Mouse (Mus musculus): ENCODE measurements around the gene Ms4a6c.
"Not testable (repeated sequence)": the region's sequence is repeated elsewhere in the genome, so short reads cannot be mapped to it uniquely, and the experiment has no call there.

Gene Ms4a6c

DNA sequence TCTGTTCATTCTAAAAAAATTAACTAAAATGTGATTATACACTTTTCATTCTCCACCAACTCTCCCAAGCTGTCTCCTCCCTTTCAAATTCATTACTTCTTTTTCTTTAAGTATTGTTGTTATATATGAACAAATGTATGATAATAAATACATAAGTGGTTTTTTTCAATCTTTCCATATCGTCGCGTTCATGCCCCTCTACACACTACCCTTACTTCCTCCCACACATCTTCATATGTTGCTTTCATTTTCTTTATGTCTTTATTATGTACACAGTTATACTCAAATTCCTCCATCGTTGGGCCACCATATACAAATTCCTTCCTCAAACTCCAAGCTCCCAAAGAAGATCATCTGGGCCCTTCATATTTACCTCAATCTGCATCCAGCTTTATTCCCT, 32.2 kb downstream of the Ms4a6c start:
- no peak for DNase-seq (ENCODE audit: low spot score)

DNA sequence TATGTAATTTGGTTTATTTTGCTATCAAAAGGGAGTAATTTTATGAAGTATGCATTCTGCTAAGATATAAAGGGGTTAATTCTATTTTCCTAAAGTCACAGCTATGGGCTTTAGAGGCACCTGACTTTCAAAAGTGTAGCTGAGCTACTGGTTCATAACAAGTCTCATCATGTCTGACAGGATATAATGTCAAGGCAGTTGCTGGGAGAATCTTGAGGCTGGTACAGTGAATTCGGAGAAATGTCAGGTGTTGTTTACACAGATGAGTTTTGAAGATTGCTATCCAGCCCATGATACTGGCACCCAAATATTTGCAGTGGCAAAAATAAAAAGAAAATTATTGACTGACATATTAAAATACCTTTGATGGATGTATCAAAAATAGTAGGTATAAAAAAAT, 35.7 kb downstream of the Ms4a6c start:
- no peak for DNase-seq (ENCODE audit: low spot score)

DNA sequence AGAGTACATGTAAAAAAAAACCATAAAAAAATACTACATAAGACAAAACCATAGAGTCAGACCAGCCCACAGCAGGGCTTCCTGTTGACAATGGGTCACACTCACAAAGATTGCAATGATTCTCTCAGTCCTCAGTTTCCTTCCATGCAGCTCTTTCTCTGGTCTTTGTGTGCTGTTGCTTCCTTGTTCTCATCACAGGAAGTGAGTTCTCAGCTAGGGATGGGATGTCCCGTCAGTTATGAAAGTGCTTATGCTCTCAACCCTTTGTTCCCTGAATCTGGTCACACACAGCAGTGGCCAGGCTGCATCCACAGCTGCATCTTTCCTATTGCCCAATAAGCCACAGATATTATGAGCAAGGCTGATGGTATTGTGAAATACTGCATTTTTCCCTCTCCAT, 44.3 kb downstream of the Ms4a6c start:
- no peak for DNase-seq (ENCODE audit: low spot score)

DNA sequence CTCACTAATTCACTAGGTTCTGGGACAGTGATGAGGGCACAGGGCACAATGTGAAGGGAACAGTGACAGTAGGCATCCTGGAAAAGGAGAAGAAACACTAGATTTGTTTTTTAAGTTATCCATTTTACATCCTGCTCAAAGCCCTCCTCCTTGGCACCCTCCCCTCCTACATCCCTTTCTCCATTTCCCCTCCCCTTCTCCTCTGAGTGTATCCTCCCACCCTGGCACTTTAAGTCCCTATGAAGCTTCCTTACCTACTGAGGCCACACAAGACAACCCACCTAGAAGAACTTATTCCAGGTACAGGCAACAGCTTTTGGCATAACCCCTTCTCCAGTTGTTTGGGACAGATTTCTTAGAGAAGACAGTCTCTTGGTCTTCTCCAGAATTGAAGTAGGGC, 47.1 kb downstream of the Ms4a6c start, which contains the start of gene Ms4a6b:
Ms4a6b (plus strand) TSS at position 267 of the 400 bp plus-strand sequence.
- no peak for DNase-seq (ENCODE audit: low spot score)

DNA sequence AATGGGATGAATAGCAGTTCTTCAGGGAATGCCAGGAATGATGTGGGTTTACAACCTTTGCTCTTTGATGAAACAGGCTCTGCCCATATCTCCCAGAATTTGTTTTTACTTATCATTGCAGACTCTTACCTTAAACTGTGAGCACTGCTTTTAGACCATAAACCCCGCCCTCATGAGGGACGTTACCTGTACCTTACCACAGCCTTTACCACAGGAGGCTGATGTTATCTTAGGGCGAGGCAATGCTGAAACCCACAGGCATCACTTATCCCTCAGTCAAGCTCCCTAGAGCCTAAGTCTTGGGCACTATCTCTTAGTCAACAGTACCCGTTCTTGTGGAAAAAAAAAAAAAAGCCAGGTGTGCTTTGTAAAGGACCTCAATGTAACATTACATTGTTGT, 47.7 kb downstream of the Ms4a6c start:
- DNase-seq (ENCODE audit: low spot score) = no peak

DNA sequence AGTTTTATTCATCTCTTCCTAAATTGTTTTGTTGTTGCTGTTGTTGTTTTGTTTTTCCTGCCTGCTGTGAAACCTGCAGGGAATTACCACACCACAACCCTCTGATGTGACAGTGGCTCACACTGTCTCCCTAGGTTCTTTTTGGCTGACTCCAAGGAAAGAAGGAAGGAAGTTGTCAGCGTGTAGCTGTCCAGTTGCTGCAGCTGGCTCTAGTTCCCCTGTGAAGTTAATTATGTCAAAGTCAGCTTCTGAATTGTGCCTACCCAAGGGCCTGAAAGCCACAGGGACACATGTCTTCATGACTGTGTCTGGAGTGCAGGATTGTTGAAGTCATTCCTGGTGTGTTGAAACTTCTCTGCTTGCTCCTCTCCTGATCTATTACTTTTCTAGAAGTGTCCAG, 48.2 kb downstream of the Ms4a6c start:
- not testable (repeated sequence) for DNase-seq (ENCODE audit: low spot score)

DNA sequence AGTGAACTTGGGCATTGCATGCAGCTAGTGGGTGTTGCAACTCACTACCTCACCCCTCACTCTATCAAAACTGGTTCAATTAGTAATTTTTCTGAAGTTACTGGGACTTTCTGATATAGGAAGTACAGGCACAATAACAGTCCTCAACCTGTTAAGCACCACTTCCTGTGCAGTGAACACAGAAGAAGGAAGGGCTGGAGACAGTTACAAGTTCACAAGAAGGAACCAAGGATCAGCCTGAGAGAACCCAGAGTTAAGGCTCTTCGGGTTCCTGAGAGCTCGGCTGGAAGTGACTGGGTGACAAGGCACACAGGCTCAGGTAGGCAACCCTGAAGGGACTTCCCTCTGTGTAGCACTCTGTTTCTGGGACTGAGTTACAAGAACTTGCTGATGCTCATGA, 49.2 kb downstream of the Ms4a6c start:
- not testable (repeated sequence) for DNase-seq (ENCODE audit: low spot score)

DNA sequence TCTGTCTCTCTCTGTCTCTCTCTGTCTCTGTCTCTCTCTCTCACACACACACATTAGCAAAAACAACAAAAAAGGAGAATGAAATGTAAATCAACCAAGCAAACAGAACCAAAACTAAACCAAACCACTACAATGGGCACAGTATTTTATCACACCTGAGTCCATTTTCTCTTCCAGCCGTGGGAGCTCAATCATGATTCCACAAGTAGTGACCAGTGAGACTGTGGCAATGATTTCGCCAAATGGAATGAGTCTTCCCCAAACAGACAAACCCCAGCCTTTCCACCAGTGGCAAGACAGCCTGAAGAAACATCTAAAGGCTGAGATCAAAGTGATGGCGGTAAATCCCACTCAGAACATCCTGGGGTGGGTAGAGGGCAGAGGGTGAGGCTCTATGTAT, 51.0 kb downstream of the Ms4a6c start:
- no peak for DNase-seq (ENCODE audit: low spot score)

All from layer of hippocampus, adult 9-10 months (tissue).